Mouse (Mus musculus) liver, postnatal 0 days (tissue): ENCODE data around the gene Zfp763. TPM values are rescaled to one million over a fixed set of nuclear protein-coding genes. Genes with fewer than 3 reads are reported as not detected.

Experiments
- ATAC-seq: fragments of 200-750 bp; cut with Nextera tagmentation; 2 replicates; pipeline ENCODE4 v1.8.0; 2017; ENCODE audit warnings: mild to moderate bottlenecking, moderate library complexity
- DNase-seq: peaks from one replicate; pipeline ENCODE4 v3.0.0-alpha.2; 2016
- H3K27ac ChIP-seq: fragments of 300-500 bp; sonication (generic); 2 replicates; pipeline ENCODE4 v1.5.1; 2014; ENCODE audit warnings: antibody characterized with exemption, moderate library complexity, mild to moderate bottlenecking, low read depth
- H3K27me3 ChIP-seq: fragments of 300-500 bp; sonication (generic); 2 replicates; pipeline ENCODE4 v1.6.1; 2014; ENCODE audit warnings: low read length, control low read depth, mixed read lengths; ENCODE audit not compliant: insufficient read depth
- H3K36me3 ChIP-seq: fragments of 300-500 bp; sonication (generic); replicated peaks from 2 replicates; pipeline ENCODE4 v1.6.1; 2014; ENCODE audit warnings: mild to moderate bottlenecking, control low read depth, low read length, moderate library complexity, mixed read lengths; ENCODE audit not compliant: insufficient read depth
- H3K4me1 ChIP-seq: fragments of 300-500 bp; sonication (generic); 2 replicates; pipeline ENCODE4 v1.6.1; 2014; ENCODE audit warnings: antibody characterized with exemption, mild to moderate bottlenecking, control low read depth; ENCODE audit not compliant: insufficient read depth
- H3K4me2 ChIP-seq: fragments of 300-500 bp; sonication (generic); 2 replicates; pipeline ENCODE4 v1.6.1; 2014; ENCODE audit warnings: low read depth, mild to moderate bottlenecking, low read length, moderate library complexity, mixed read lengths
- H3K4me3 ChIP-seq: fragments of 300-500 bp; sonication (generic); 2 replicates; pipeline ENCODE4 v1.5.1; 2014; ENCODE audit warnings: low read depth, low read length
- H3K9ac ChIP-seq: fragments of 300-500 bp; sonication (generic); replicated peaks from 2 replicates; pipeline ENCODE4 v1.6.1; 2014; ENCODE audit warnings: mild to moderate bottlenecking, moderate library complexity
- H3K9me3 ChIP-seq: fragments of 300-500 bp; sonication (generic); 2 replicates; pipeline ENCODE4 v1.6.1; 2016; ENCODE audit warnings: mild to moderate bottlenecking, control low read depth, low read length, mixed read lengths
- CTCF ChIP-seq: sonication (generic); IDR thresholded peaks from 2 replicates; pipeline ENCODE4 v1.5.1; 2016; ENCODE audit warnings: antibody characterized with exemption, low read depth
- EP300 ChIP-seq: IDR thresholded peaks from 2 replicates; pipeline ENCODE4 v1.6.1; 2016; ENCODE audit warnings: antibody characterized with exemption, low read depth, mild to moderate bottlenecking
- WGBS: fragments of 180-500 bp; shearing (Covaris S2); extraction: QIAGEN DNeasy Blood & Tissue Kit; methylation state at CpG from one replicate; pipeline ENCODE4 v1.1.7; 2014; ENCODE audit not compliant: insufficient replicate concordance; 5-methylcytosine and 5-hydroxymethylcytosine counted together
- polyA plus RNA-seq: library from polyadenylated mRNA; unstranded; fragments of >200 nt; fragmentation: Nextera tagmentation; extraction: Ambion mirVana; gene quantifications from 2 replicates; pipeline ENCODE4 v1.2.1, GENCODE M21; 2015

Zfp763 gene
- polyA plus RNA-seq, 1 experiment from 2014 or later = 1.5 TPM

GRCm38 (mm10) chr17:33008337-33008736 is 24.9 kb downstream of the Zfp763 start:
- no peak for DNase-seq
- Histone ChIP-seq H3K27ac (no peak overlapping the region), H3K9me3 (peaks cover 7% of the 10 kb centered on the region), H3K36me3 (peaks cover 15% of the 10 kb centered on the region), H3K4me2 (no peak overlapping the region), H3K9ac (no peak overlapping the region), H3K27me3 (no peaks in the 10 kb centered on the region), H3K4me1 (no peaks in the 10 kb centered on the region), H3K4me3 (no peak overlapping the region)
- no peak for TF ChIP-seq EP300
- TF ChIP-seq CTCF = peak; percentile 39; the same call in 1 of the 2 replicates
- 45% methylated on average over 9 of the region's 9 CpGs for WGBS
- no peak for ATAC-seq

- peaks cover 18% of the 10 kb centered on the region for H3K9me3 ChIP-seq
- no peak for TF ChIP-seq CTCF
- no peak for TF ChIP-seq EP300
- 81% methylated on average over 2 of the region's 2 CpGs for WGBS
- DNase-seq (no peak), ATAC-seq (no peak)
- peaks cover 28% of the 10 kb centered on the region for H3K36me3 ChIP-seq
- no peak overlapping the region for H3K9ac ChIP-seq
- H3K4me2 ChIP-seq = no peak overlapping the region
- H3K4me3 ChIP-seq = no peak overlapping the region
- H3K27me3 ChIP-seq = no peaks in the 10 kb centered on the region
- no peak overlapping the region for H3K27ac ChIP-seq
- H3K4me1 ChIP-seq = peaks cover 6% of the 10 kb centered on the region
Observed at GRCm38 (mm10) chr17:32998492-32998891, 34.7 kb downstream of the Zfp763 start.

GRCm38 (mm10) chr17:32992699-32993474 is 40.3 kb downstream of the Zfp763 start, which contains the start of gene Zfp952:
Gene Zfp952, plus strand, starts transcription at chr17:32993129.
- peak; percentile 98 for ATAC-seq
- Histone ChIP-seq H3K9ac (peak within 1 kb of the TSS; percentile 76), H3K36me3 (peaks cover 6% of the 10 kb centered on the region; the same call in 1 of the 2 replicates), H3K4me2 (peak within 1 kb of the TSS; percentile 86), H3K27me3 (no peaks in the 10 kb centered on the region), H3K4me1 (peaks cover 6% of the 10 kb centered on the region), H3K27ac (peak within 1 kb of the TSS; percentile 88), H3K9me3 (no peaks in the 10 kb centered on the region), H3K4me3 (peak within 1 kb of the TSS; percentile 84)
- DNase-seq = peak; percentile 83
- no peak for TF ChIP-seq EP300
- TF ChIP-seq CTCF = 0 out of 2 replicates have a peak, but pooled peaks have one; percentile 11
- 2% methylated on average over 21 of the region's 21 CpGs for WGBS

- ATAC-seq (no peak), DNase-seq (no peak)
- TF ChIP-seq EP300 (no peak), CTCF (peak; percentile 60)
- H3K36me3 ChIP-seq = peaks cover 6% of the 10 kb centered on the region; the same call in 1 of the 2 replicates
- WGBS = 66% methylated on average over 12 of the region's 12 CpGs
- H3K9ac ChIP-seq = peak overlapping the region; percentile 76; the same call in 1 of the 2 replicates
- H3K4me3 ChIP-seq = peak overlapping the region; percentile 84
- no peaks in the 10 kb centered on the region for H3K27me3 ChIP-seq
- no peak overlapping the region for H3K27ac ChIP-seq
- H3K4me2 ChIP-seq = peak overlapping the region; percentile 86
- H3K9me3 ChIP-seq = no peaks in the 10 kb centered on the region
- peaks cover 6% of the 10 kb centered on the region for H3K4me1 ChIP-seq
Observed at GRCm38 (mm10) chr17:32991965-32992698, 41.1 kb downstream of the Zfp763 start.

GRCm38 (mm10) chr17:32986301-32986700 is 46.9 kb downstream of the Zfp763 start:
- Histone ChIP-seq H3K9me3 (no peaks in the 10 kb centered on the region), H3K4me2 (no peak overlapping the region), H3K4me1 (no peaks in the 10 kb centered on the region), H3K4me3 (no peak overlapping the region), H3K36me3 (no peaks in the 10 kb centered on the region), H3K27me3 (no peaks in the 10 kb centered on the region), H3K9ac (no peak overlapping the region), H3K27ac (no peak overlapping the region)
- TF ChIP-seq CTCF (no peak), EP300 (no peak)
- ATAC-seq (no peak), DNase-seq (no peak)
- whole genome bisulfite sequencing = 64% methylated on average over 4 of the region's 4 CpGs

- ATAC-seq (no peak), DNase-seq (no peak)
- Histone ChIP-seq H3K4me2 (no peak overlapping the region), H3K9me3 (no peaks in the 10 kb centered on the region), H3K4me1 (no peaks in the 10 kb centered on the region), H3K4me3 (no peak overlapping the region), H3K36me3 (peaks cover 29% of the 10 kb centered on the region), H3K27me3 (no peaks in the 10 kb centered on the region), H3K9ac (no peak overlapping the region), H3K27ac (no peak overlapping the region)
- 90% methylated on average over 4 of the region's 4 CpGs for WGBS
- no peak for TF ChIP-seq EP300
- no peak for TF ChIP-seq CTCF
Observed at GRCm38 (mm10) chr17:32981361-32981760, 51.8 kb downstream of the Zfp763 start.

Other genes starting within 250 kb of the Zfp763 start
- gene Zfp871, start 245.1 kb downstream of the Zfp763 start, polyA plus RNA-seq = 8.2 and 11.0 TPM in 2 replicates
- 0.02 TPM in 1 of 2 replicates, not detected in the other for gene Zfp811, start 223.5 kb downstream of the Zfp763 start, polyA plus RNA-seq
- 1.6 and 2.0 TPM in 2 replicates for gene Zfp799, start 203.1 kb downstream of the Zfp763 start, polyA plus RNA-seq
- 1.4 and 1.7 TPM in 2 replicates for gene Zfp870, start 141.8 kb downstream of the Zfp763 start, polyA plus RNA-seq
- 0.20 and 0.22 TPM in 2 replicates for gene Cyp4f14, start 116.1 kb downstream of the Zfp763 start, polyA plus RNA-seq
- 27.1 and 32.3 TPM in 2 replicates for gene Cyp4f13, start 86.0 kb downstream of the Zfp763 start, polyA plus RNA-seq
- gene Zfp472, start 67.6 kb downstream of the Zfp763 start, polyA plus RNA-seq = 3.2 and 3.3 TPM in 2 replicates
- 2.1 and 2.7 TPM in 2 replicates for gene Zfp952, start 40.3 kb downstream of the Zfp763 start, polyA plus RNA-seq
- not detected in 2 replicates for gene 4921501E09Rik, start 34.7 kb upstream of the Zfp763 start, polyA plus RNA-seq
- 1.5 and 1.6 TPM in 2 replicates for gene Zfp563, start 55.9 kb upstream of the Zfp763 start, polyA plus RNA-seq
- not detected in 2 replicates for gene Morc2b, start 106.3 kb upstream of the Zfp763 start, polyA plus RNA-seq
- gene Olfr55, start 135.0 kb upstream of the Zfp763 start, polyA plus RNA-seq = not detected in 2 replicates
- gene Olfr239, start 157.9 kb upstream of the Zfp763 start, polyA plus RNA-seq = not detected in 2 replicates
- not detected in 2 replicates for gene Olfr1564, start 188.3 kb upstream of the Zfp763 start, polyA plus RNA-seq
- gene Zfp955a, start 221.7 kb upstream of the Zfp763 start, polyA plus RNA-seq = 2.6 and 3.0 TPM in 2 replicates
- 0.02 TPM in 1 of 2 replicates, not detected in the other for gene Olfr63, start 231.3 kb upstream of the Zfp763 start, polyA plus RNA-seq